Mouse (Mus musculus) kidney, adult 2 months (tissue): Measurements from ENCODE around the gene Liph. TPM values are rescaled to one million over a fixed set of nuclear protein-coding genes. Genes with fewer than 3 reads are reported as not detected.

ENCODE experiments used
- DNase-seq: peaks from one replicate; pipeline ENCODE4 v3.0.0; 2021
- H3K27ac ChIP-seq: fragments of 200-500 bp; 2 replicates; pipeline ENCODE4 v1.5.1; 2012; ENCODE audit warnings: low read depth, low read length, control low read depth, inconsistent platforms; ENCODE audit not compliant: insufficient read depth
- H3K27me3 ChIP-seq: fragments of 200-500 bp; replicated peaks from 2 replicates; pipeline ENCODE4 v1.6.1; 2012; ENCODE audit warnings: mild to moderate bottlenecking, moderate library complexity, low read length, inconsistent platforms; ENCODE audit not compliant: control insufficient read depth, insufficient read depth
- H3K36me3 ChIP-seq: fragments of 200-500 bp; 2 replicates; pipeline ENCODE4 v1.6.1; 2012; ENCODE audit warnings: mild to moderate bottlenecking, moderate library complexity, low read length, inconsistent platforms; ENCODE audit not compliant: control insufficient read depth, insufficient read depth
- H3K4me1 ChIP-seq: fragments of 200-500 bp; 2 replicates; pipeline ENCODE4 v1.6.1; 2011; ENCODE audit warnings: low read length; ENCODE audit not compliant: control insufficient read depth, insufficient read depth
- H3K4me3 ChIP-seq: fragments of 200-500 bp; 2 replicates; pipeline ENCODE4 v1.5.1; 2011; ENCODE audit warnings: mild to moderate bottlenecking, low read depth, low read length, control low read depth; ENCODE audit not compliant: insufficient read depth
- CTCF ChIP-seq: fragments of 200-500 bp; conservative IDR thresholded peaks from 2 replicates; pipeline ENCODE4 v1.5.1; 2011; ENCODE audit warnings: low read depth, mild to moderate bottlenecking, control low read depth, low read length, moderate library complexity, mixed read lengths; ENCODE audit not compliant: insufficient read depth, insufficient read length
- POLR2A ChIP-seq: fragments of 200-500 bp; IDR thresholded peaks from one replicate; pipeline ENCODE4 v1.6.1; 2011; ENCODE audit warnings: low read depth, low read length, control low read depth
- WGBS: fragments of 180-500 bp; shearing (Covaris S2); methylation state at CpG from one replicate; pipeline ENCODE4 v1.1.7; 2018; 5-methylcytosine and 5-hydroxymethylcytosine counted together
- polyA plus RNA-seq: library from polyadenylated mRNA; depleted of rRNA; stranded (reverse); fragments of >200 nt; gene quantifications from 2 replicates; pipeline ENCODE4 v1.2.3, GENCODE M21; 2012

Gene Liph
- polyA plus RNA-seq, 1 experiment, result 0.45 TPM

GRCm38 (mm10) chr16:22009596-22009995 is 14.1 kb upstream of the Liph start:
- WGBS, result under 1% methylated on average over 51 of the region's 51 CpGs
- TF ChIP-seq POLR2A, result no peak
- peak overlapping the region; percentile 99 for H3K4me3 ChIP-seq
- H3K36me3 ChIP-seq, result no peaks in the 10 kb centered on the region
- DNase-seq, result no peak
- H3K27me3 ChIP-seq, result no peaks in the 10 kb centered on the region
- 0 out of 2 replicates have a peak overlapping the region, but pooled peaks have one; percentile 60 for H3K27ac ChIP-seq
- peaks cover 4% of the 10 kb centered on the region; the same call in 1 of the 2 replicates for H3K4me1 ChIP-seq

GRCm38 (mm10) chr16:22009099-22009584 is 13.7 kb upstream of the Liph start, which contains the start of gene Senp2:
Gene Senp2, plus strand, starts transcription at chr16:22009484.
- peak; percentile 17 for TF ChIP-seq POLR2A
- TF ChIP-seq CTCF, result no peak
- H3K27ac ChIP-seq, result 0 out of 2 replicates have a peak within 1 kb of the TSS, but pooled peaks have one; percentile 60
- no peaks in the 10 kb centered on the region for H3K27me3 ChIP-seq
- H3K4me1 ChIP-seq, result peaks cover 4% of the 10 kb centered on the region; the same call in 1 of the 2 replicates
- WGBS, result under 1% methylated on average over 45 of the region's 45 CpGs
- H3K4me3 ChIP-seq, result peak within 1 kb of the TSS; percentile 99
- no peaks in the 10 kb centered on the region for H3K36me3 ChIP-seq
- peak; percentile 100 for DNase-seq

- DNase-seq, result no peak
- WGBS, result 35% methylated on average over 3 of the region's 3 CpGs
- no peak overlapping the region for H3K27ac ChIP-seq
These were observed 6.1 kb upstream of the Liph start for GRCm38 (mm10) chr16:22001606-22002005.

GRCm38 (mm10) chr16:22001172-22001571 is 5.7 kb upstream of the Liph start:
- no peaks in the 10 kb centered on the region for H3K4me1 ChIP-seq
- DNase-seq, result no peak
- no peak overlapping the region for H3K27ac ChIP-seq
- H3K4me3 ChIP-seq, result no peak overlapping the region
- H3K27me3 ChIP-seq, result no peaks in the 10 kb centered on the region
- WGBS, result 77% methylated on average over 4 of the region's 4 CpGs
- TF ChIP-seq CTCF (peak; percentile 30; the same call in 1 of the 2 replicates), POLR2A (no peak)
- no peaks in the 10 kb centered on the region for H3K36me3 ChIP-seq

More at GRCm38 (mm10) chr16:22001606-22002005, 6.1 kb upstream of the Liph start:
- Histone ChIP-seq H3K36me3 (no peaks in the 10 kb centered on the region), H3K4me1 (no peaks in the 10 kb centered on the region), H3K27me3 (no peaks in the 10 kb centered on the region), H3K4me3 (no peak overlapping the region)
- TF ChIP-seq CTCF (no peak), POLR2A (no peak)

GRCm38 (mm10) chr16:21999941-22000690 is 4.7 kb upstream of the Liph start:
- TF ChIP-seq POLR2A, result no peak
- TF ChIP-seq CTCF, result no peak
- Histone ChIP-seq H3K27me3 (no peaks in the 10 kb centered on the region), H3K4me3 (no peak overlapping the region), H3K4me1 (0 out of 2 replicates have a peak, but pooled peaks cover 4% of the 10 kb centered on the region), H3K27ac (no peak overlapping the region), H3K36me3 (no peaks in the 10 kb centered on the region)
- DNase-seq, result no peak
- WGBS, result 77% methylated on average over 4 of the region's 4 CpGs

- no peak for DNase-seq
- TF ChIP-seq POLR2A (no peak), CTCF (no peak)
- no peak overlapping the region for H3K4me3 ChIP-seq
- no peak overlapping the region for H3K27ac ChIP-seq
- no peaks in the 10 kb centered on the region for H3K27me3 ChIP-seq
- H3K4me1 ChIP-seq, result 0 out of 2 replicates have a peak, but pooled peaks cover 4% of the 10 kb centered on the region
- WGBS, result 61% methylated on average over 5 of the region's 5 CpGs
- no peaks in the 10 kb centered on the region for H3K36me3 ChIP-seq
These were observed 2.6 kb upstream of the Liph start for GRCm38 (mm10) chr16:21998061-21998460.
